Mouse (Mus musculus) midbrain, embryonic 13.5 days (tissue): Measurements from ENCODE around the gene Spaca1. TPM values are rescaled to one million over a fixed set of nuclear protein-coding genes. Genes with fewer than 3 reads are reported as not detected.

ENCODE experiments used
- polyA plus RNA-seq: library from polyadenylated mRNA; unstranded; fragments of >200 nt; fragmentation: Nextera tagmentation; extraction: Ambion mirVana; gene quantifications from 2 replicates; pipeline ENCODE4 v1.2.1, GENCODE M21; 2015

Spaca1 gene
- polyA plus RNA-seq, 1 experiment from 2014 or later = 1.1 TPM

Other genes starting within 250 kb of the Spaca1 start
- gene Cnr1, start 125.6 kb downstream of the Spaca1 start, polyA plus RNA-seq = 43.9 and 47.1 TPM in 2 replicates